ENCODE assay signal across 8 mouse cellular contexts in the genomic region with DNA sequence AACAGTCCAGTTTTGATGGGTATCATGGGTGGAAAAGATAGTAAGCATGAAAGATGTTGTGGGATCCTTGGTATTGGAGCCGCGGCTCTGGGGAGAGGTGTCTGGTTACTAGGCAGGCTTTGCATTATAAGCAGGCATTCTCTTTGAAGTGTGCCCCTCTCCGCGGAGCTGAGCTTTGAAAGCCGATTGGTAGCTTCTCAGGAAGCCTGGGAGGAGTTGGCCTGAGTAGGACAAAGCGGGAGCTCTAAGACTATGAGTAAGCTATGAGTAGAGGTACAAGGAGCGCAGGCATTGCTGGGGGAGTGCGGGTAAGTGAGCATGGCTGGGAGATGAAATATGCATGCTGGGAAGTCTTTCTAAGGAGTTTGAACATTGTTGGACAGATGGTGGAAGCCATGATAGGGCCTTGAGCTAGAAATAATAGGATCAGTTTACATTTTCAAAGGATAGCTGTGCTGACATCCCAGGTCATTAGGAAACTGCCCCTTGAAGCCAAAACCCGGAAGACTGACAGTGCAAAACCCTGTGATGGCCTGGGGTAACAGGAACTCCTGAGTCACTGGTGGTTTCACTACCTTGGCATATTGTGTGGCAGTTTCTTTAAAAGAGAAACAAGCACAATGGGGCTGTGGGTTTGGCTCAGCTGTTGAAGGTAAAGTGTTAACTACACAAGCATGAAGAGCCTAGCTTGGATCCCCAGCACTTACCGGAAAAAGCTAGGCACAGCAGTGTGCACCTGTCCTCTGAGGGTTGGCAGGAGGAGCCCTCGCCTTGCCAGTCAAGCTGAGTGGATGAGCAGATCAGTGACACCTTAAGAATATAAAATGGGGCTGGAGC. TPM values are rescaled to one million over a fixed set of nuclear protein-coding genes. Genes with fewer than 3 reads are reported as not detected.
A peak's percentile ranks its signal among the peaks of the same experiment; 100 is the strongest.
DNase-seq lines count a peak whose midpoint lies in the region; ATAC-seq and TF ChIP-seq lines count a peak whose summit lies in the region.

No protein-coding gene starts in this region.

- no peak for ATAC-seq in heart, embryonic 13.5 days (ENCODE audit: extremely low read depth, insufficient number of reproducible peaks, low FRiP score, low TSS enrichment)
- peak; percentile 51 for ATAC-seq in neural tube, embryonic 13.5 days (ENCODE audit: low read depth)

- H3K27me3 ChIP-seq in heart, embryonic 13.5 days (replicated peaks) = no peaks in the 10 kb centered on the region
- no peaks in the 10 kb centered on the region for H3K27me3 ChIP-seq in CH12.LX (replicated peaks)
- H3K27me3 ChIP-seq in erythroblast, embryonic 14.5 days (ENCODE audit: control insufficient read depth) = no peaks in the 10 kb centered on the region
- no peaks in the 10 kb centered on the region for H3K27me3 ChIP-seq in liver, adult 2 months (ENCODE audit: control insufficient read depth, insufficient read depth, low read length)
- no peaks in the 10 kb centered on the region for H3K27me3 ChIP-seq in neural tube, embryonic 13.5 days

- no peak for TF ChIP-seq CTCF in CH12.LX (conservative IDR thresholded peaks at IDR 0.05 in 1 of 2, IDR thresholded peaks at IDR 0.05 in 1 of 2; ENCODE audit: low read depth in 2 of 2, low read length in 2 of 2)
- TF ChIP-seq CTCF in liver, adult 2 months (IDR thresholded peaks at IDR 0.05; ENCODE audit: low read depth, low read length) = no peak

- TF ChIP-seq POLR2A in CH12.LX (IDR thresholded peaks at IDR 0.05; ENCODE audit: low read depth, low read length) = peak; percentile 23; the same call in 1 of the 2 replicates
- TF ChIP-seq POLR2A in liver, adult 2 months (IDR thresholded peaks at IDR 0.05; ENCODE audit: extremely low read depth, insufficient read depth, low read length) = no peak

- dilution Hi-C loops in CH12.LX (cut with MboI; ENCODE audit: extremely low pct_ligation_motif_present, extremely low pct_unique_long_range_greater_than_20kb, low sequenced_read_pairs) = no loop called here

- peaks cover 17% of the 10 kb centered on the region for H3K4me1 ChIP-seq in heart, embryonic 13.5 days
- peaks cover 2 to 20% of the 10 kb centered on the region in 2 experiments; a peak in 3 of 4 replicates for H3K4me1 ChIP-seq in CH12.LX (ENCODE audit: control insufficient read depth in 1 of 2, insufficient read depth in 2 of 2)
- H3K4me1 ChIP-seq in erythroblast, embryonic 14.5 days (ENCODE audit: control insufficient read depth) = peaks cover 36% of the 10 kb centered on the region
- peaks cover 8% of the 10 kb centered on the region for H3K4me1 ChIP-seq in liver, adult 2 months (ENCODE audit: control insufficient read depth, insufficient read depth, low read length)
- peaks cover 26% of the 10 kb centered on the region for H3K4me1 ChIP-seq in neural tube, embryonic 13.5 days (replicated peaks)

- peaks cover 12% of the 10 kb centered on the region; the same call in 1 of the 2 replicates for H3K36me3 ChIP-seq in heart, embryonic 13.5 days
- H3K36me3 ChIP-seq in CH12.LX (replicated peaks in 1 of 2; ENCODE audit: control insufficient read depth in 1 of 2, insufficient read depth in 1 of 2, low read length in 1 of 2) = peaks cover under 1 to 16% of the 10 kb centered on the region in 2 experiments
- no peaks in the 10 kb centered on the region; the same call in 1 of the 2 replicates for H3K36me3 ChIP-seq in erythroblast, embryonic 14.5 days (ENCODE audit: control insufficient read depth)
- H3K36me3 ChIP-seq in liver, adult 2 months (ENCODE audit: control insufficient read depth, insufficient read depth, low read length) = peaks cover 5% of the 10 kb centered on the region
- peaks cover 8% of the 10 kb centered on the region; the same call in 1 of the 2 replicates for H3K36me3 ChIP-seq in neural tube, embryonic 13.5 days

- no peak for DNase-seq in heart, adult 18-20 months
- peak; percentile 11 for DNase-seq in CH12.LX (ENCODE audit: extremely low read depth)
- peak; percentile 59 for DNase-seq in liver, adult 2 months (ENCODE audit: extremely low read depth, low read depth, low spot score)
- no peak for DNase-seq in cerebellum, postnatal 36 days
- DNase-seq in layer of hippocampus, postnatal 36 days = no peak

- no peaks in the 10 kb centered on the region for H3K9me3 ChIP-seq in heart, embryonic 13.5 days
- no peaks in the 10 kb centered on the region for H3K9me3 ChIP-seq in CH12.LX (replicated peaks; ENCODE audit: low read length)
- H3K9me3 ChIP-seq in erythroblast, embryonic 14.5 days (ENCODE audit: control insufficient read depth, low read length) = no peaks in the 10 kb centered on the region
- no peaks in the 10 kb centered on the region for H3K9me3 ChIP-seq in neural tube, embryonic 13.5 days

- H3K27ac ChIP-seq in heart, embryonic 13.5 days (replicated peaks) = no peak overlapping the region; the same call in 1 of the 2 replicates
- peak overlapping the region; percentile 36 for H3K27ac ChIP-seq in CH12.LX (ENCODE audit: insufficient read depth, low read depth)
- H3K27ac ChIP-seq in liver, adult 2 months (replicated peaks; ENCODE audit: insufficient read depth, low read depth, low read length) = peak overlapping the region; percentile 57
- no peak overlapping the region for H3K27ac ChIP-seq in neural tube, embryonic 13.5 days (replicated peaks)

- TF ChIP-seq RAD21 in CH12.LX (IDR thresholded peaks at IDR 0.05; ENCODE audit: low read depth, low read length) = no peak

- 0 out of 2 replicates have a peak overlapping the region, but pooled peaks have one; percentile 53 for H3K9ac ChIP-seq in heart, embryonic 13.5 days
- no peak overlapping the region for H3K9ac ChIP-seq in CH12.LX (ENCODE audit: insufficient read depth, low read depth)
- peak overlapping the region; percentile 67 for H3K9ac ChIP-seq in liver, adult 2 months (ENCODE audit: low read depth, low read length)
- H3K9ac ChIP-seq in neural tube, embryonic 13.5 days = peak overlapping the region; percentile 39; the same call in 1 of the 2 replicates

- in situ Hi-C loops in CH12.LX (cut with MboI; ENCODE audit: low pct_ligation_motif_present, low pct_unique_long_range_greater_than_20kb, low sequenced_read_pairs) = no loop called here

- H3K79me2 ChIP-seq in CH12.LX (replicated peaks; ENCODE audit: control insufficient read depth, extremely low read depth, insufficient read depth, poor library complexity, severe bottlenecking) = no peaks in the 10 kb centered on the region; the same call in 1 of the 2 replicates
- peaks cover 20% of the 10 kb centered on the region; the same call in 1 of the 2 replicates for H3K79me2 ChIP-seq in liver, adult 2 months (ENCODE audit: control insufficient read depth, insufficient read depth, low read length)

- 27% methylated on average over 11 of the region's 11 CpGs for WGBS in heart, embryonic 13.5 days
- WGBS in liver, adult 2 months = 48% methylated on average over 11 of the region's 11 CpGs
- 19% methylated on average over 11 of the region's 11 CpGs for WGBS in neural tube, embryonic 13.5 days

- peak overlapping the region; percentile 25; the same call in 1 of the 2 replicates for H3K4me3 ChIP-seq in heart, embryonic 13.5 days
- no peak overlapping the region for H3K4me3 ChIP-seq in CH12.LX (replicated peaks in 1 of 3; ENCODE audit: low read depth in 2 of 3, low read length in 2 of 3, poor library complexity in 1 of 3)
- H3K4me3 ChIP-seq in erythroblast, embryonic 14.5 days (replicated peaks) = peak overlapping the region; percentile 46
- H3K4me3 ChIP-seq in liver, adult 2 months (ENCODE audit: insufficient read depth, low read depth, low read length) = peak overlapping the region; percentile 45
- H3K4me3 ChIP-seq in neural tube, embryonic 13.5 days = peak overlapping the region; percentile 13; the same call in 1 of the 2 replicates

- peak overlapping the region; percentile 61 for H3K4me2 ChIP-seq in heart, embryonic 13.5 days
- H3K4me2 ChIP-seq in CH12.LX (ENCODE audit: insufficient read depth, low read depth, poor library complexity, severe bottlenecking) = peak overlapping the region; percentile 55
- peak overlapping the region; percentile 49 for H3K4me2 ChIP-seq in neural tube, embryonic 13.5 days

- TF ChIP-seq EP300 in CH12.LX (IDR thresholded peaks at IDR 0.05; ENCODE audit: low read length) = no peak

TF ChIP-seq in CH12.LX, 34 proteins besides CTCF, POLR2A, EP300 and RAD21:
- peak; percentile 50; the same call in 1 of the 2 replicates for TF ChIP-seq MAFK (IDR thresholded peaks at IDR 0.05; ENCODE audit: insufficient replicate concordance, low read length)
- peak; percentile 75 for TF ChIP-seq ELF1 (IDR thresholded peaks at IDR 0.05; ENCODE audit: low read depth, low read length)
- no peak for TF ChIP-seq ZNF384 (IDR thresholded peaks at IDR 0.05; ENCODE audit: low read depth, low read length)
- TF ChIP-seq GABPA (IDR thresholded peaks at IDR 0.05; ENCODE audit: insufficient replicate concordance, low read depth, low read length) = no peak
TF ChIP-seq in CH12.LX: peak in this region for 2.

RNA-seq across cellular contexts. Expression of a gene that starts 2.5 kb away (rescaled TPM):
- polyA plus RNA-seq in heart, embryonic 13.5 days (2015; fragmentation: Nextera tagmentation; extraction: Ambion mirVana) = 2.8 and 3.2 TPM in 2 replicates
- 1 to 10 TPM; 2.2 to 3.4 TPM for total RNA-seq in heart, adult 18-20 months (2021)
- total RNA-seq in CH12.LX (2012; rRNA removed) = 3.0 and 3.1 TPM in 2 replicates
- 2.2 and 2.7 TPM in 2 replicates for total RNA-seq in CH12.LX (2014; rRNA removed)
- polyA plus RNA-seq in CH12.LX (2012; ENCODE audit: insufficient read length, low read depth) = 3.8 and 4.4 TPM in 2 replicates
- polyA plus RNA-seq in erythroblast, embryonic 14.5 days (2012) = 0.05 and 0.08 TPM in 2 replicates
- 25.6 and 28.0 TPM in 2 replicates for total RNA-seq in liver, adult 2 months (2014; rRNA removed)
- polyA plus RNA-seq in liver, adult 2 months (2012; rRNA removed) = 3.1 and 4.0 TPM in 2 replicates
- 5.4 and 6.5 TPM in 2 replicates for polyA plus RNA-seq in neural tube, embryonic 13.5 days (2015; fragmentation: Nextera tagmentation; extraction: Ambion mirVana)
- 1 to 10 TPM; 6.2 to 9.1 TPM for total RNA-seq in layer of hippocampus, postnatal 36 days (2021)

RNA-seq across cellular contexts. Expression of a gene that starts 58.7 kb away (rescaled TPM):
- 31.4 and 34.9 TPM in 2 replicates for polyA plus RNA-seq in heart, embryonic 13.5 days (2015; fragmentation: Nextera tagmentation; extraction: Ambion mirVana)
- 10 to 100 TPM; 19.7 to 24.5 TPM for total RNA-seq in heart, adult 18-20 months (2021)
- 37.4 and 39.6 TPM in 2 replicates for total RNA-seq in CH12.LX (2012; rRNA removed)
- total RNA-seq in CH12.LX (2014; rRNA removed) = 37.3 and 42.6 TPM in 2 replicates
- 51.7 and 59.3 TPM in 2 replicates for polyA plus RNA-seq in CH12.LX (2012; ENCODE audit: insufficient read length, low read depth)
- polyA plus RNA-seq in erythroblast, embryonic 14.5 days (2012) = 0.52 and 0.56 TPM in 2 replicates
- total RNA-seq in liver, adult 2 months (2014; rRNA removed) = 38.5 and 46.5 TPM in 2 replicates
- 29.6 and 32.7 TPM in 2 replicates for polyA plus RNA-seq in liver, adult 2 months (2012; rRNA removed)
- 65.1 and 71.5 TPM in 2 replicates for polyA plus RNA-seq in neural tube, embryonic 13.5 days (2015; fragmentation: Nextera tagmentation; extraction: Ambion mirVana)
- 100 to 1,000 TPM in 1 of 2 experiments, 10 to 100 TPM in 1; 97.6 to 105 TPM for total RNA-seq in layer of hippocampus, postnatal 36 days (2021)

Comparison
In these comparisons a context has a peak if more than half of its experiments do, and no peak if none do; other contexts are left out.
1. H3K27ac ChIP-seq: peak in CH12.LX (single experiment) and liver, adult 2 months (single experiment); none in heart, embryonic 13.5 days (single experiment) and neural tube, embryonic 13.5 days (single experiment).
2. H3K4me3 ChIP-seq: peak in heart, embryonic 13.5 days (single experiment), erythroblast, embryonic 14.5 days (single experiment), liver, adult 2 months (single experiment) and neural tube, embryonic 13.5 days (single experiment); none in CH12.LX (0 of 3).
3. DNase-seq: peak in CH12.LX (single experiment) and liver, adult 2 months (single experiment); none in heart, adult 18-20 months (0 of 2), cerebellum, postnatal 36 days (0 of 2) and layer of hippocampus, postnatal 36 days (0 of 2).
4. RNA of a gene that starts 58.7 kb away (polyA plus RNA-seq): 65.1 to 71.5 TPM in neural tube, embryonic 13.5 days, 51.7 to 59.3 TPM in CH12.LX, 29.6 to 32.7 TPM in liver, adult 2 months and 31.4 to 34.9 TPM in heart, embryonic 13.5 days; 0.52 to 0.56 TPM in erythroblast, embryonic 14.5 days; every median in the first group is over 10 times any median in the second.
5. Peak in every context shown above with its lines, with median percentiles within 50 percentile points of each other: H3K4me2 ChIP-seq.